Mouse (Mus musculus) naive thymus-derived CD4-positive, alpha-beta T cell, adult 5 months (primary cell): ENCODE measurements around the gene Pald1. TPM values are rescaled to one million over a fixed set of nuclear protein-coding genes. Genes with fewer than 3 reads are reported as not detected.

Experiments
- polyA plus RNA-seq: library from polyadenylated mRNA; unstranded; fragments of 100-300 nt; shearing (Covaris generic); gene quantifications from one replicate; pipeline ENCODE4 v1.2.1, GENCODE M21; 2017

The Pald1 gene
- not detected for polyA plus RNA-seq

DNA sequence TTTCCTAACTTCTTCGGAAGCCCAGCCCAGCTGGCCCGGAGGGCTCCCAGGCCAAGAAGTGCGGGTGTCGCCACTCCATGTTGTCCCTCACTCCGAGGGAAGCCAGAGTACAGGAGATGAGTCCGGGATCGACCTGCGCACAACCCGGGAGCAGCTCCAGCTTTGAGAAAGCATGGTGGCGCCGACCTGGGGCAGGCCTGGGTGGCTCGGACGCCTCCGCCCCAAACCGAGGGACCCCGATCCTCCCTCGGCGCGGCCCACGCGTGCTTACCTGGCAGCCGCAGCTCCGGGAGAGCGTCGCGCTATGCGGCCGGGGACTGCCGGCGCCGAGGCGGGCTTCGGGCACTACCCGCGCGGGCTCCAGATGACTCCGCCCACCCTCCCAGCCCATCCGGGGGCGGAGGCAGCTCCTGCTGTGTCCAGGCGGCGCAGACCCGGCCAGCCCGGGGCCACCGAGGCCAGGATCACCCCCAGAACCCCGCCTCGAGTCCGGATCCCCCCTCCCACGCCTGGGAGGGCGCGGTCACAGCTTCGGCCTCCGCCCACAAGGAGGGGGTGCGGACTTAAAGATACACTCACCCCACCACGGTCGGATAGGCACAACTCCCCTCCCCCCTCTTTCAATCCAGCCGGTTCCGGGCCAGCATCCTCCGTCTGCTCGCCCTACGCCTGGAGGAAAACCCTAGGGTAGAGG lies at the start of gene Pald1:
Gene Pald1 (minus strand): TSS at position 510 of the 694 bp plus-strand sequence.

DNA sequence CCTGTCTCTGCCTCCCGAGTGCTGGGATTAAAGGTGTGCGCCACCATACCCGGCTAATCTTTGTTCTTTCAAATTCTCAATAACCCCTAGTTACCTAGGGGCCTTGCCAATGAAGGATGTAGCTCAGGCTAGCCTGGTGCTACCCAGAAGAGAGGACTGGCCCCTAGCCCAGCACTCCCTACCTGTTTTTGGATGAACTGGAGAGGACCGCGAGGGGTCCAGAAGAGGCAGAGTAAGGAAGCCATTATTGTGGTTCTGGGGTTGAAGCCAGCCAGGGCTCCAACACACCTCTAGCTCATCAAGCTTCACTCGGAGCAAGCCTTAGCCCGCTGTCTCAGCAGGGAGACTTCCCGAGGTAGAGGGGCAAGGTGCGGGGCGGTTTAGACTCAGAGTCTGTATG lies 34.3 kb upstream of the Pald1 start, which contains the start of gene Nodal:
Gene Nodal (plus strand): TSS at position 301 of the 400 bp plus-strand sequence.

DNA sequence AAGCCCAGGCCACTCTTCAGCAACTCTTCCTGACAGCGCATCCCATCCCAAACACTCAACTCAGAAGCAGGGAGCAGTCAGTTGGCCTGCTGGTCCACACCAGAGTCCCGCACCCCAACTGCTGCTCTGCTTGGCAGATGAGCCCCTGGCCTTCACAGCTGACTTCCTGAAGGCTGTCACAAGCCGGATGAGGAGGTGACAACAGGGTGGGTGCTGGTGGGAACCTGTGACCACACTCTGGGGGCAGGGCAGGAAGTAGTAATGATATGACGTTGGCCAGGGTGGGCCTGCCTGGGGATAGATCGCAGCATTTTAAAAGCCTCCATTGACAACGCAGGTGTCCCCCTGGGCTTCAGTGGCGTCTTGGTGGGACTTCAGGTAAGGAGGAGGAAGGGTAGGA lies 85.9 kb downstream of the Pald1 start, which contains the start of gene Prf1:
Gene Prf1 (plus strand): TSS at position 357 of the 400 bp plus-strand sequence.

DNA sequence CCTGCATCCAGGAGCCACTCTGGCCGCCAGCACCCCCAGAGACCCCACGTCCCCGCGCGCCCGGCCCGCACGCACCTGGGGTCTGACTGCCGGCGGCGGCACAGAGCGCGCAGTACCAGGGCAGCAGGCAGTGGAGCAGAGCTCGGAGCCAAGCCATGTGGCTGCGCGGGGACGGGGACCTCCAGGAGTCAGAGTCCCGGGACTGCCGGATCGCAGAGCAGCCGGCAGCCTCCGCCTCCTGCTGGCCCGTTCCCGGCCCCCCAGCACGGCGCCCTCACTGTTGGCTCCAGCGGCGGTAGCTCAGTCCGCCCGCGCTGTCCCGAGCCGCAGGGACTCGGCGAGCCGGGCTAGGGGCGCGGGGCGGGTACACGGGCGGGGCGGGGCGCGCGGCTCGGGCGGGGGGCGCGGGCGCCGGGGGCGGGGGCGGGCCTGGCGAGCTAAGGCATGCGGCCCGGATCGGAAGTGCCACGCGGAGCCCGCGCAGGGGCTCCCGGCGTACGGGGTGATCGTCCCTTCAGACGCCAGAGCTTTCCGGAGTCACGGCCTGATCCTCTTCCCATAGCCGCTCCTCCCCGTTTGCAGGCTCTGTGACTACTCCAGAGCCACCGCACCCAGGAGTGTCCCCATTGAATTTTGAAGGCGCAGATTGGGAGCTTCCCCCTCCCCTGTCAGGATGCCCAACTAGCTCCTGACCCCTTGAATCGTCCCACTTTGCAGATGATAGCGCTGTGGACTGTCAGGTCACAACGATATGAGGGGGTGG lies 110.1 kb downstream of the Pald1 start, which contains the start of gene Adamts14:
Gene Adamts14 (minus strand): TSS at position 358 of the 763 bp plus-strand sequence.

Other genes with a start within 250 kb of the Pald1 start
- gene Sgpl1, start 235.8 kb downstream of the Pald1 start, polyA plus RNA-seq = 70.3 TPM
- gene Tbata, start 211.6 kb downstream of the Pald1 start, polyA plus RNA-seq = not detected
- 2.9 TPM for gene Adamts14, start 110.1 kb downstream of the Pald1 start, polyA plus RNA-seq
- 61.0 TPM for gene Prf1, start 85.7 kb downstream of the Pald1 start, polyA plus RNA-seq
- not detected for gene Nodal, start 34.4 kb upstream of the Pald1 start, polyA plus RNA-seq
- gene Eif4ebp2, start 69.1 kb upstream of the Pald1 start, polyA plus RNA-seq = 21.2 TPM
- gene Lrrc20, start 92.3 kb upstream of the Pald1 start, polyA plus RNA-seq = 3.0 TPM
- not detected for gene Npffr1, start 212.0 kb upstream of the Pald1 start, polyA plus RNA-seq